Mouse (Mus musculus) gastrocnemius, postnatal 14 days (tissue): ENCODE results near the gene Mms19. TPM values are rescaled to one million over a fixed set of nuclear protein-coding genes. Genes with fewer than 3 reads are reported as not detected.

Experiments
- DNase-seq: peaks from one replicate; pipeline ENCODE4 v3.0.0; 2021; ENCODE audit warnings: mixed read lengths
- intact Hi-C: fragments of 180-260 bp; cut with DNase I; formaldehyde crosslinking; loops from one replicate; pipeline ENCODE4 v1.15.1; 2025; ENCODE audit warnings: low total_unique reads
- total RNA-seq, 2 experiments: library from RNA; stranded (reverse); gene quantifications; 2 replicates each; pipeline ENCODE4 v1.2.3; 2021

Gene Mms19
- total RNA-seq, 2 experiments from 2014 or later: 8.0 to 9.1 TPM

DNA sequence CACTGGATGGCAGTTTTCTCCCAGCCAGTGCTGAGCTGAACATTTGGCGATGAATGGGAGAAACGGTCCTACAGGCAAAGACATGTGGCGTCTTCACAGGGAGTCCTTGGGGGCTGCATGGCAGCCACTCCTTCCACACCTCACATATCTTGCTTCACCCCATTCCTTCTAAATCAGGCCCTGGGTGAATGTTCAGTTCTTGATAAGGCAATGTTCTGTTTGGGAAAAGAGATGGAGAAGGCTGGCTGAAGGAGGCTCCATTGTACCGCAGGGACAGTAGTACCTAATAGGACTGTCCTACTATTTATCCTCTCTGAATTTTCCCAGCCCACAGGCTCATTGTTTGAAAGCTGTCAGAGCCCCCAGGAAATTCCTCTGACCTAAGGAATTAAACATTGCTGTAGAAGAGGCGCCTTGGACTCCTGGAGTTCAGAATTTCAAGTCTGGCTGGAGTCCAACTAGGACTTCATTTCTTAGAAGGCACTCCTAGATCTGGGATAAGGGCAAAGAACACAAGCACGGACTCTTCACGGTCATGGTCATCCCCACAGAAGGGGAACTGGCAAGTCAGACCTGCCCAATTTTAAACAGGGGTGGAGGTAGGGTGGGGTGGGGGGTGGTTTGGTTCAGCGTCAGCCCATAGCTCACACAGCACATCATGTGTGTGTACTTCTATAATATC is 73.7 kb downstream of the Mms19 start:
- intact Hi-C loops: no loop called here
- no peak for DNase-seq

- intact Hi-C loops: no loop called here
- DNase-seq: no peak
Measured at GRCm38 (mm10) chr19:41906311-41907078, 74.5 kb downstream of the Mms19 start.

GRCm38 (mm10) chr19:41905246-41905645 is 75.7 kb downstream of the Mms19 start:
- DNase-seq: no peak
- intact Hi-C loops: no loop called here

- DNase-seq: no peak
- intact Hi-C loops: no loop called here
Measured at GRCm38 (mm10) chr19:41902848-41903593, 77.9 kb downstream of the Mms19 start.

- DNase-seq: no peak
- intact Hi-C loops: no loop called here
Measured at GRCm38 (mm10) chr19:41901696-41902095, 79.3 kb downstream of the Mms19 start.

GRCm38 (mm10) chr19:41900495-41901090 is 80.4 kb downstream of the Mms19 start:
- DNase-seq: no peak
- intact Hi-C loops: no loop called here

GRCm38 (mm10) chr19:41898860-41899259 is 82.1 kb downstream of the Mms19 start:
- DNase-seq: no peak
- intact Hi-C loops: no loop called here

DNA sequence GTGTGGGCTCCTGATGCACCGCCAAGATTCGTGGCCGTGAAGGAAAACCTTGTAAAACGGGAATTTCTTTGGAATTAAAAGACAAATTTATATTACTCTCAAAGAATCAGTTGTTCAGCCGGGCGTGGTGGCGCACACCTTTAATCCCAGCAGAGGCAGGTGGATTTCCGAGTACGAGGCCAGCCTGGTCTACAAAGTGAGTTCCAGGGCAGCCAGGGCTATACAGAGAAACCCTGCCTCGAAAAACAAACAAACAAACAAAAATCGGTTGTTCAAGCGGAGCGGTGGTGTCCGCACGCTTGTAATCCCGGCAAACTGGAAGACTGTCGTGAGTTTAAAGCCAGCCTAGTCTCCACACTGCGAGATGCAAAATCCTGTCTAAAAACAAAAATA is 84.6 kb downstream of the Mms19 start:
- intact Hi-C loops: no loop called here
- DNase-seq: no peak

DNA sequence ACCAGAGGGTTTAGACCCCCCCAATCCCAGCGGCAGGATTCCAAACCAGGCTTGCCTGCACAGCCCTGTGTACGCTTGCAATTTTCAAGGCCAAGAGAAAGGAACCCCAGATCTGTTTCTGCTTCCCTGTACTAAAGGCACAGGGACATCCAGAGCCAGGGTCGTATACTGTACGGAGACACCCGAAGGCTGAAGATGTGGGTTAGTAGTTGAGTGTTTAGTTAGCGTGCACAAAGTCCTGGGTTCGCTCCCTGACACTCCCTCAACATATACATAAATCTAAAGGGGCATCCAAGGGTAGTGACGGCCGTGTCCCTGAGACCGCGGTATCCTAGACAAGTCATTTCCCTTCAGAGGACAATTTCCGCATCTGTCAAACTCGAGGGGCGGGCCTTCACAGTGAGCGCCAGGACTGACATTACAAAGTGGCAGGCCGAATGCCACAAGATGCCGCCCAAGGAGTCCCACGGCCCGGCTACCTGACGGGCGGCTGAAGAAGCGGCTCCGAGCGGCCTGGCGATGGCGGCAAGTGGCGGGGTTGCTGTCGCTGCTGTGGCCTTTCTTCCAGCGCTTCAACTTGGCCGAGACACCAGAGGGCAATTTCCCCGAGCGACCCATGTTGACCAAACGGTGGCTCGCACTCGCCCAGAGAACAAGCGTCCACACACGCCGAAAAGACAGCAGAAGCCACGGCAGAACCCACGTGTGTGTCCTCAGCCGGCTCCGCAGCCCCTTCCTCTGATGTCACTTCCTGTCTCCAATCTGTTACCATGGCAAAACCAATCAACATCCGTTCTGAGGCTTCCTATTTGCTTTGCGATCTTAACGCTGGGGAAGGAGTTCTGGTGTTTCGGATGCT is 85.3 kb downstream of the Mms19 start, which contains the start of gene Rrp12:
Rrp12 (minus strand) TSS at position 714 of the 859 bp plus-strand sequence.
- intact Hi-C loops: no loop called here
- DNase-seq: peak; percentile 71

DNA sequence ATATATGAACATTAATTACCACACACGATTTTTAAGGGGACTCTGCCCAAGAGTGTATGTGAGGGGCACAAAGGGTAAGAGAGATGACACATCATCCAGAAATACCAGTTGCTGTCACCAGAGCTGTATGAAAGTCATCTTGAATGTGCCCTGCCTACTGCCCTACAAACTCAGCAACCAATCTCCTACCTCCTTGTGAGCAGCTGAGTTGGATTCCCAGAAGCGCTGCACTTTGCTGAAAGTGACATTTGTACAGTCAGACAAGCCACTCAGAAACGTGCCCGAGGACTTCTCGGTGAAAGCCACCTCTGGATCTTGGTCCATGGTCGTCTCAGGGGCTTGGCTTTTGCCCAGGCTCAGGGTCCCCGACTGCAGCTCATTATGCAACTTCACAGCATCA is 86.0 kb downstream of the Mms19 start:
- DNase-seq: no peak
- intact Hi-C loops: no loop called here

Other genes starting within 250 kb of the Mms19 start
- gene Slit1, start 237.5 kb downstream of the Mms19 start, total RNA-seq: 1 to 10 TPM in 1 of 2 experiments, under 1 TPM in 1; 0.66 to 1.1 TPM
- 1 to 10 TPM; 6.8 to 9.9 TPM for gene Arhgap19, start 179.1 kb downstream of the Mms19 start, total RNA-seq
- 1 to 10 TPM; 4.9 to 7.2 TPM for gene Frat1, start 151.2 kb downstream of the Mms19 start, total RNA-seq
- gene Frat2, start 133.0 kb downstream of the Mms19 start, total RNA-seq: 10 to 100 TPM; 19.9 to 28.3 TPM
- 10 to 100 TPM; 29.9 to 37.2 TPM for gene Rrp12, start 85.0 kb downstream of the Mms19 start, total RNA-seq
- gene Pgam1, start 69.2 kb downstream of the Mms19 start, total RNA-seq: 10 to 100 TPM; 22.5 to 26.7 TPM
- 10 to 100 TPM; 12.0 to 16.8 TPM for gene Exosc1, start 47.7 kb downstream of the Mms19 start, total RNA-seq
- 10 to 100 TPM; 18.0 to 21.3 TPM for gene Zdhhc16, start 47.7 kb downstream of the Mms19 start, total RNA-seq
- gene Ubtd1, start 606 bp upstream of the Mms19 start, total RNA-seq: 10 to 100 TPM; 14.8 to 17.4 TPM
- 100 to 1,000 TPM; 113 to 188 TPM for gene Ankrd2, start 54.8 kb upstream of the Mms19 start, total RNA-seq
- gene Hoga1, start 64.5 kb upstream of the Mms19 start, total RNA-seq: 1 to 10 TPM; 3.3 to 4.3 TPM
- under 1 TPM; 0.25 to 0.42 TPM for gene 4933411K16Rik, start 71.1 kb upstream of the Mms19 start, total RNA-seq
- gene Morn4, start 105.2 kb upstream of the Mms19 start, total RNA-seq: 1 to 10 TPM; 1.7 to 1.9 TPM
- gene Pi4k2a, start 109.3 kb upstream of the Mms19 start, total RNA-seq: 10 to 100 TPM; 14.0 to 14.7 TPM
- gene Avpi1, start 147.9 kb upstream of the Mms19 start, total RNA-seq: 10 to 100 TPM; 10.5 to 11.0 TPM
- gene Marveld1, start 166.2 kb upstream of the Mms19 start, total RNA-seq: 10 to 100 TPM; 11.4 to 13.9 TPM
- 10 to 100 TPM; 11.9 to 14.4 TPM for gene Zfyve27, start 182.8 kb upstream of the Mms19 start, total RNA-seq
- 1 to 10 TPM; 4.2 to 8.9 TPM for gene Sfrp5, start 221.1 kb upstream of the Mms19 start, total RNA-seq